Comparison of ENCODE assay signal across 8 mouse cellular contexts in the genomic region with DNA sequence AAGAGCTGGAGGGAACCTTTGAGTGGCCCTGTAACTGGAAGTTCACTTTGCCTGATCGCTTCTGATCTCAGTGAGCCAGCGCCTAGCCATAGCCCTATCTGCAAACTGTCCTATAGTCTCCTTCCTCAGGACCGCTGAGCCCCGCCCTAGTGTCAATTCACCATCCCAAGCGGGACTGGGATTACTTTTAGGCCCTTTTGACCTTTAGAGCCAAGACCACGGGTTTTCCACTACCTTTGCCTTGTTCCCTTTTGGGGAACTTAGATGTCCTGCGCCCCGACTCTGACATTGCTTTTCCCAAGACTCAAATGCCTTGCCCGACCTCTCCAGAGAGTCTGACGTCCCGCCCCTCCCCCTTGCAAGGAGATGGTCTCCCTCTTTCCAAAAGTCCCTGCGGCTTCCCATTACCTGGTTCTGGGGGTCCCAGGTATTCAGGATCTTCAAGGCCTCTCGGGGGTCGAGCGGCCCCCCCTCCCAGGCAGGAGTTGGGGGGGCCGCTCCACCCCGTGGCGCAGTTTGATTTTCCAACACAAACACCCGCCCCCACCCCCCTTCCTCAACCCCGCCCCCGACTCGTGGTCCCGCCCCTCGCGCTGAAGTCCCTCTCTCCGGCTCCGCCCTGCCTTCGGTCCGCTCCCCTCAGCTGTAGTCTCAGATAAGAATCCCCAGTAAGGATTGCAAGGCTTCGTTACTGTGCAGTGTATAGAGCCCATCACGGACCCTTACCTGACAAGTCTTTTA. TPM values are rescaled to one million over a fixed set of nuclear protein-coding genes. Genes with fewer than 3 reads are reported as not detected.
DNase-seq lines count a peak whose midpoint lies in the region; ATAC-seq lines count a peak whose summit lies in the region.

No protein-coding gene starts in this region.

- H3K27ac ChIP-seq in heart, embryonic 12.5 days (ENCODE audit: poor library complexity, severe bottlenecking): peak overlapping the region; percentile 84; the same call in 1 of the 2 replicates
- peak overlapping the region; percentile 79 for H3K27ac ChIP-seq in kidney, embryonic 16.5 days (ENCODE audit: low read length)
- H3K27ac ChIP-seq in stomach, embryonic 14.5 days (ENCODE audit: low read length): peak overlapping the region; percentile 99

- peak overlapping the region; percentile 64 for H3K4me3 ChIP-seq in heart, embryonic 12.5 days
- peak overlapping the region; percentile 81 for H3K4me3 ChIP-seq in kidney, embryonic 16.5 days (ENCODE audit: low read length)
- H3K4me3 ChIP-seq in stomach, embryonic 14.5 days (ENCODE audit: low read depth, low read length): peak overlapping the region; percentile 82

- no peak for ATAC-seq in heart, embryonic 12.5 days (ENCODE audit: insufficient number of reproducible peaks, low FRiP score)
- no peak for ATAC-seq in kidney, embryonic 16.5 days (ENCODE audit: low FRiP score, low TSS enrichment)
- no peak for ATAC-seq in stomach, embryonic 14.5 days (ENCODE audit: insufficient number of reproducible peaks, insufficient read depth, low FRiP score, low read depth)

- H3K9me3 ChIP-seq in heart, embryonic 12.5 days (replicated peaks): no peaks in the 10 kb centered on the region
- H3K9me3 ChIP-seq in kidney, embryonic 16.5 days (ENCODE audit: low read length): no peaks in the 10 kb centered on the region
- H3K9me3 ChIP-seq in stomach, embryonic 14.5 days (ENCODE audit: control insufficient read depth, low read depth, low read length): no peaks in the 10 kb centered on the region

- peaks cover 27% of the 10 kb centered on the region for H3K27me3 ChIP-seq in heart, embryonic 12.5 days (replicated peaks)
- H3K27me3 ChIP-seq in kidney, embryonic 16.5 days (ENCODE audit: insufficient read depth, low read length): peaks cover 28% of the 10 kb centered on the region
- H3K27me3 ChIP-seq in stomach, embryonic 14.5 days (ENCODE audit: control insufficient read depth, insufficient read depth, low read length): no peaks in the 10 kb centered on the region

- H3K36me3 ChIP-seq in heart, embryonic 12.5 days: no peaks in the 10 kb centered on the region
- no peaks in the 10 kb centered on the region for H3K36me3 ChIP-seq in kidney, embryonic 16.5 days (ENCODE audit: insufficient read depth, low read length)
- H3K36me3 ChIP-seq in stomach, embryonic 14.5 days (ENCODE audit: control insufficient read depth, insufficient read depth, low read length): no peaks in the 10 kb centered on the region

- peak overlapping the region; percentile 88 for H3K4me2 ChIP-seq in heart, embryonic 12.5 days
- H3K4me2 ChIP-seq in kidney, embryonic 16.5 days (replicated peaks; ENCODE audit: low read depth, low read length): peak overlapping the region; percentile 97
- peak overlapping the region; percentile 99 for H3K4me2 ChIP-seq in stomach, embryonic 14.5 days (replicated peaks; ENCODE audit: low read depth, low read length)

- 1% methylated on average over 31 of the region's 31 CpGs for WGBS in heart, embryonic 12.5 days
- WGBS in kidney, embryonic 16.5 days: under 1% methylated on average over 31 of the region's 31 CpGs
- WGBS in stomach, embryonic 14.5 days: under 1% methylated on average over 31 of the region's 31 CpGs

- peak overlapping the region; percentile 58 for H3K9ac ChIP-seq in heart, embryonic 12.5 days
- peak overlapping the region; percentile 56 for H3K9ac ChIP-seq in kidney, embryonic 16.5 days (replicated peaks; ENCODE audit: low read length)
- H3K9ac ChIP-seq in stomach, embryonic 14.5 days (replicated peaks; ENCODE audit: low read depth, low read length): peak overlapping the region; percentile 34

- DNase-seq in spleen, adult 12 weeks (ENCODE audit: low spot score): peak; percentile 40
- DNase-seq in spleen, postnatal 14 days (ENCODE audit: low spot score in 2 of 2): no peak
- DNase-seq in embryo, embryonic 10.5 days (ENCODE audit: low spot score): peak; percentile 72
- DNase-seq in lung, postnatal 25 days (ENCODE audit: low spot score): peak; percentile 67
- DNase-seq in right cerebral cortex, adult 2 months (ENCODE audit: low spot score in 2 of 2): no peak

- H3K4me1 ChIP-seq in heart, embryonic 12.5 days (replicated peaks): peaks cover 46% of the 10 kb centered on the region
- H3K4me1 ChIP-seq in kidney, embryonic 16.5 days (ENCODE audit: insufficient read depth, low read length): peaks cover 36% of the 10 kb centered on the region
- H3K4me1 ChIP-seq in stomach, embryonic 14.5 days (ENCODE audit: control insufficient read depth, insufficient read depth, low read length): peaks cover 22% of the 10 kb centered on the region; the same call in 1 of the 2 replicates

RNA-seq across cellular contexts. Expression of a gene that starts 6.5 kb away (rescaled TPM):
- 24.9 and 25.4 TPM in 2 replicates for polyA plus RNA-seq in heart, embryonic 12.5 days (2016; fragmentation: Nextera tagmentation; extraction: Ambion mirVana)
- 26.0 and 31.3 TPM in 2 replicates for polyA plus RNA-seq in kidney, embryonic 16.5 days (2015; fragmentation: Nextera tagmentation; extraction: Ambion mirVana)
- polyA plus RNA-seq in stomach, embryonic 14.5 days (2014; fragmentation: Nextera tagmentation; extraction: Ambion mirVana): 30.6 and 34.3 TPM in 2 replicates

RNA-seq across cellular contexts. Expression of a gene that starts 21.9 kb away (rescaled TPM):
- 34.4 and 35.7 TPM in 2 replicates for polyA plus RNA-seq in heart, embryonic 12.5 days (2016; fragmentation: Nextera tagmentation; extraction: Ambion mirVana)
- polyA plus RNA-seq in kidney, embryonic 16.5 days (2015; fragmentation: Nextera tagmentation; extraction: Ambion mirVana): 46.5 and 47.7 TPM in 2 replicates
- polyA plus RNA-seq in stomach, embryonic 14.5 days (2014; fragmentation: Nextera tagmentation; extraction: Ambion mirVana): 30.0 and 30.3 TPM in 2 replicates

RNA-seq across cellular contexts. Expression of a gene that starts 24.6 kb away (rescaled TPM):
- polyA plus RNA-seq in heart, embryonic 12.5 days (2016; fragmentation: Nextera tagmentation; extraction: Ambion mirVana): 24.8 and 27.1 TPM in 2 replicates
- polyA plus RNA-seq in kidney, embryonic 16.5 days (2015; fragmentation: Nextera tagmentation; extraction: Ambion mirVana): 34.0 and 37.3 TPM in 2 replicates
- 15.0 and 23.5 TPM in 2 replicates for polyA plus RNA-seq in stomach, embryonic 14.5 days (2014; fragmentation: Nextera tagmentation; extraction: Ambion mirVana)

RNA-seq across cellular contexts. Expression of a gene that starts 24.7 kb away (rescaled TPM):
- polyA plus RNA-seq in heart, embryonic 12.5 days (2016; fragmentation: Nextera tagmentation; extraction: Ambion mirVana): 147 and 150 TPM in 2 replicates
- 142 and 150 TPM in 2 replicates for polyA plus RNA-seq in kidney, embryonic 16.5 days (2015; fragmentation: Nextera tagmentation; extraction: Ambion mirVana)
- polyA plus RNA-seq in stomach, embryonic 14.5 days (2014; fragmentation: Nextera tagmentation; extraction: Ambion mirVana): 158 and 177 TPM in 2 replicates

RNA-seq across cellular contexts. Expression of a gene that starts 50.8 kb away (rescaled TPM):
- polyA plus RNA-seq in heart, embryonic 12.5 days (2016; fragmentation: Nextera tagmentation; extraction: Ambion mirVana): 19.2 and 23.5 TPM in 2 replicates
- 58.6 and 67.2 TPM in 2 replicates for polyA plus RNA-seq in kidney, embryonic 16.5 days (2015; fragmentation: Nextera tagmentation; extraction: Ambion mirVana)
- 85.3 and 87.4 TPM in 2 replicates for polyA plus RNA-seq in stomach, embryonic 14.5 days (2014; fragmentation: Nextera tagmentation; extraction: Ambion mirVana)

Comparison
In these comparisons a context has a peak if more than half of its experiments do, and no peak if none do; other contexts are left out.
1. DNase-seq: peak in spleen, adult 12 weeks (single experiment), embryo, embryonic 10.5 days (single experiment) and lung, postnatal 25 days (single experiment); none in spleen, postnatal 14 days (0 of 2) and right cerebral cortex, adult 2 months (0 of 2).
2. Peak in every context shown above with its lines, with median percentiles within 50 percentile points of each other: H3K27ac ChIP-seq, H3K4me2 ChIP-seq, H3K4me3 ChIP-seq and H3K9ac ChIP-seq.